In the genomic region with DNA sequence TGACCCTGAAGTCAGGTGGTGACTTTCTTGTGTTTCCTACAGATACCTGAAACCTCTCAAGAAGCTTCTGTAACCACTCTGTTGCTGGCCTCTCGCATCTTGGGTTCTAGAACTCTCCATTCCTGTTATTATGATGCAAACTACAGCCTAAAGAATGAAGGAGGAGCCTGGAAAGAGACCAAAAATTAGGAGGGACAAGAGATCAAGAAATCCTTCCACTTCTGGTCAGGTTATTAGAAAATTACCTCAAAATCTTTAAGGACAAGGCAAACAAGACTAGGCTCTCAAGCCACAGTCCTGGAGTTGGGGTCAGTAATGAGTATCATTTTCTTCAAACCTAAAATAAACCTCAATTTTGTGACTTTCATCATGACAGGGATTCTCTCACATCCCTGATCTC, we compare ENCODE assay signal across 19 mouse cellular contexts. TPM values are rescaled to one million over a fixed set of nuclear protein-coding genes. Genes with fewer than 3 reads are reported as not detected.
A peak's percentile ranks its signal among the peaks of the same experiment; 100 is the strongest.
DNase-seq lines count a peak whose midpoint lies in the region; TF ChIP-seq lines count a peak whose summit lies in the region.
"Had no signal": no experiment of that assay in that cellular context is flagged by ENCODE, and none has a peak within 500 bp of the region (broad histone marks: within the 10 kb centered on the region; RNA-seq: fewer than 3 reads in every experiment).

A gene (minus strand): TSS at position 101 of the 400 bp plus-strand sequence.

- no peak for DNase-seq in testis, postnatal 10 days (ENCODE audit: low spot score)
- DNase-seq: adrenal gland, adult 2 months; adrenal gland, adult 8-10 months; adrenal gland, postnatal 10 days; adrenal gland, postnatal 14 days; adrenal gland, postnatal 25 days; adrenal gland, postnatal 36 days; B cell, adult 2 months; cerebellum, adult 11 months; cerebellum, adult 11-12 months; cerebellum, adult 18-20 months; cerebellum, adult 2 months had no signal

- no peaks in the 10 kb centered on the region for H3K36me3 ChIP-seq in testis, adult 2 months (ENCODE audit: control insufficient read depth, insufficient read depth, low read length)
- H3K36me3 ChIP-seq: G1E had no signal

- H3K27ac ChIP-seq in testis, adult 2 months (ENCODE audit: control insufficient read depth, insufficient read depth, low read depth, low read length): no peak within 1 kb of the TSS

- no peak for TF ChIP-seq POLR2A in testis, adult 2 months (IDR thresholded peaks at IDR 0.05; ENCODE audit: control insufficient read depth, low read depth, low read length)

- no peaks in the 10 kb centered on the region for H3K4me1 ChIP-seq in testis, adult 2 months (ENCODE audit: control insufficient read depth, insufficient read depth, low read length)

- no peak for TF ChIP-seq CTCF in testis, adult 2 months (IDR thresholded peaks at IDR 0.05; ENCODE audit: control insufficient read depth, insufficient read depth, insufficient replicate concordance, low read depth, low read length)

- peak within 1 kb of the TSS; percentile 80 for H3K4me3 ChIP-seq in testis, adult 2 months (ENCODE audit: control insufficient read depth, low read depth, low read length)

- H3K27me3 ChIP-seq in testis, adult 2 months (ENCODE audit: control insufficient read depth, insufficient read depth, low read length): no peaks in the 10 kb centered on the region

RNA-seq across cellular contexts. Expression of the gene that starts here (rescaled TPM):
- polyA plus RNA-seq in testis, adult 2 months (2012; rRNA removed): 5.4 and 7.0 TPM in 2 replicates
- polyA plus RNA-seq: activated CD4-positive, CD25-positive, alpha-beta regulatory T cell, adult 4 months; adrenal gland, adult 2 months; brain, embryonic 14.5 days; C2C12; CD4-positive, CD25-positive, alpha-beta regulatory T cell, adult 4 months; cerebellum, adult 2 months; G1E; Patski had no signal
